Mouse (Mus musculus) midbrain, embryonic 10.5 days (tissue): ENCODE measurements around the gene Kif5c. TPM values are rescaled to one million over a fixed set of nuclear protein-coding genes. Genes with fewer than 3 reads are reported as not detected.

Experiments
- DNase-seq: peaks from one replicate; pipeline ENCODE4 v3.0.0-alpha.2; 2017; ENCODE audit warnings: low spot score
- H3K27ac ChIP-seq: fragments of 300-500 bp; sonication (generic); replicated peaks from 2 replicates; pipeline ENCODE4 v1.5.1; 2016; ENCODE audit warnings: mild to moderate bottlenecking
- H3K27me3 ChIP-seq: fragments of 300-500 bp; sonication (generic); 2 replicates; pipeline ENCODE4 v1.6.1; 2016; ENCODE audit warnings: low read depth, mild to moderate bottlenecking; ENCODE audit not compliant: poor library complexity, severe bottlenecking
- H3K36me3 ChIP-seq: fragments of 300-500 bp; sonication (generic); 2 replicates; pipeline ENCODE4 v1.6.1; 2016; ENCODE audit warnings: mild to moderate bottlenecking, moderate library complexity
- H3K4me1 ChIP-seq: fragments of 300-500 bp; sonication (generic); 2 replicates; pipeline ENCODE4 v1.6.1; 2016
- H3K4me3 ChIP-seq: fragments of 300-500 bp; sonication (generic); 2 replicates; pipeline ENCODE4 v1.5.1; 2016; ENCODE audit warnings: mild to moderate bottlenecking, moderate library complexity
- H3K9me3 ChIP-seq: fragments of 300-500 bp; sonication (generic); replicated peaks from 2 replicates; pipeline ENCODE4 v1.6.1; 2016; ENCODE audit warnings: mild to moderate bottlenecking
- WGBS: fragments of 180-500 bp; shearing (Covaris S2); methylation state at CpG from one replicate; pipeline ENCODE4 v1.1.7; 2016; 5-methylcytosine and 5-hydroxymethylcytosine counted together
- polyA plus RNA-seq: library from polyadenylated mRNA; unstranded; fragments of >200 nt; fragmentation: Nextera tagmentation; extraction: Ambion mirVana; gene quantifications from 2 replicates; pipeline ENCODE4 v1.2.1, GENCODE M21; 2016

The Kif5c gene
- polyA plus RNA-seq, 1 experiment from 2014 or later: 37.3 TPM

DNA sequence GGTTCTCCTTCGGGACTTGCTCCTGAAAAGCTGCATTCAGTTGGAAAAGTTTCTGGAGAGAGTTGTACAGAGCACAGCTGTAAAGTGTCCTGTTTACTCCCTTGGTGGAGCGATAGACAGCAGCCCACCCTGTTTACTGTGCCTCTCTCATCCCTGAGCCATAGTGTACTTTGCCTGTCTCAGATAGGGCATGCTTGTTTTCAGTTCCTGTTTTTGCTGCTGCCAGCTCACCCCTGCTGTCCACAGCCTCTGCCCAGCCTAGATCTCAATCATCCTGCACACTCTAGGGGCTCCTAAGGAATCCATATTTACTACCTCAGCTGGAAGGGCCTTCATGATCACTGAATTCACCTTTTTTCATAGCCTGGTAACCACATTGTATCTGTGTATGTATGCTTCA lies 65.7 kb downstream of the Kif5c start:
- DNase-seq: no peak
- no peaks in the 10 kb centered on the region for H3K9me3 ChIP-seq
- H3K27ac ChIP-seq: 0 out of 2 replicates have a peak overlapping the region, but pooled peaks have one; percentile 64
- H3K4me1 ChIP-seq: peaks cover 24% of the 10 kb centered on the region
- H3K27me3 ChIP-seq: no peaks in the 10 kb centered on the region
- WGBS: 72% methylated on average over 2 of the region's 2 CpGs
- no peak overlapping the region for H3K4me3 ChIP-seq
- H3K36me3 ChIP-seq: peaks cover 57% of the 10 kb centered on the region

DNA sequence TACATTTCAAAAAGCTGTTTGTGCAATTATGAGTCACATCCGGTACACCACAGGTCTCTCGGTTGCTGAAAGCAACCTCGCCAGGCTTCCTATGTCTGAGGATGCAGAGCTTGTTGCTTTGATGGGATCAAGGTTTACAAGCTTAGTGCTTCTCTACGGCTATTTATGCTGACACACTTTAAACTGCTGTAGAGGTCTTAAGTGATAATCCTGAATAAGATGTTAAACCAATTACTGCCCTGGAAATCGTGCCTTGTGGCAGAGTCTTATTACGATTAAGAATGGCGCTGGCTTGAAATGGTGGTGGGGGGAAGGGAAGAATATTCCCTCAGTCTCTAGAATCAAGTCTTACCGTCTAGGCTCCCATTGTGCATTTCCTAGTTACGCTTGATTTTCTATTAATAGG lies 71.3 kb downstream of the Kif5c start:
- no peaks in the 10 kb centered on the region for H3K9me3 ChIP-seq
- H3K4me3 ChIP-seq: no peak overlapping the region
- peaks cover 17% of the 10 kb centered on the region; the same call in 1 of the 2 replicates for H3K4me1 ChIP-seq
- H3K27ac ChIP-seq: no peak overlapping the region
- 52% methylated on average over 9 of the region's 9 CpGs for WGBS
- H3K27me3 ChIP-seq: no peaks in the 10 kb centered on the region
- DNase-seq: no peak
- peaks cover 38% of the 10 kb centered on the region for H3K36me3 ChIP-seq

DNA sequence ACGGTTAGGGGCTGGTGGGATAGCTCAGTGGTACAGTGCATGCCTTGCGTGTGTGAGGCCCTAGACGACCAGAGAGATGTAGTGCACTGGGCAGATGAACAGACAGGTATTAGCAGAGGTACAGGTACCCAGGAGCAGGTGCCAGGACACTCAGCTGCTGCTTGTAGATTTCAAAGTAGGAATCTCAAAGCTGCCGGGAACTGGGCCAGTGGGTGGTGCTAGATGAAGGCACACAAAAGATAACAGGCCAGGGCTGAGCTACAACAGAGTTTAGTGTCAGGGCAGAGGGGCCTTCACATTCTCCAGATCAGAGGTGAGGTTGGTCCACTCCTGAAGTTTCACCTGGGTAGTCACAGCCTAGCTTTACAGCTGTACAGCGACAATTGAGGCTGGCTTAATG lies 72.3 kb downstream of the Kif5c start:
- DNase-seq: no peak
- 79% methylated on average over 5 of the region's 5 CpGs for WGBS
- Histone ChIP-seq H3K4me3 (no peak overlapping the region), H3K9me3 (no peaks in the 10 kb centered on the region), H3K36me3 (peaks cover 46% of the 10 kb centered on the region), H3K4me1 (peaks cover 17% of the 10 kb centered on the region; the same call in 1 of the 2 replicates), H3K27ac (no peak overlapping the region), H3K27me3 (no peaks in the 10 kb centered on the region)

DNA sequence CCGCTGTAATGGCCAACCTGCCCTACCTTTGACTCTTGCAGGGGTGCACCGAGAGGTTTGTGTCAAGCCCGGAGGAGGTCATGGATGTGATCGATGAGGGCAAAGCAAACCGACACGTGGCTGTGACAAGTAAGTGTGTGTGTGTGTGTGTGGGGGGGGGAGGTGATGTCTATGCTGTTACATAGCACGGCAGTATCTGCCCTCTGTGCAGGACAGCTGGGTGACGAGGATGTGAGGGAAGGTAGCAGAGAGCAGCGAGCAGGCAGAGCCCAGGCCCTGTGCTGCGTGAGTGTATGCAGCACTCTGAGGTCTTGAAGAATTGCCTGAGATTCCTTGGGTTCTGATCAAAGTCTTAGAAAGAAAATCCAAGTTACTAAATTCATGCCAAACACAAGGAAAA lies 75.6 kb downstream of the Kif5c start:
- no peak for DNase-seq
- Histone ChIP-seq H3K36me3 (peaks cover 54% of the 10 kb centered on the region), H3K9me3 (no peaks in the 10 kb centered on the region), H3K27ac (no peak overlapping the region), H3K4me1 (peaks cover 16% of the 10 kb centered on the region; the same call in 1 of the 2 replicates), H3K27me3 (no peaks in the 10 kb centered on the region), H3K4me3 (no peak overlapping the region)
- WGBS: 68% methylated on average over 10 of the region's 10 CpGs

DNA sequence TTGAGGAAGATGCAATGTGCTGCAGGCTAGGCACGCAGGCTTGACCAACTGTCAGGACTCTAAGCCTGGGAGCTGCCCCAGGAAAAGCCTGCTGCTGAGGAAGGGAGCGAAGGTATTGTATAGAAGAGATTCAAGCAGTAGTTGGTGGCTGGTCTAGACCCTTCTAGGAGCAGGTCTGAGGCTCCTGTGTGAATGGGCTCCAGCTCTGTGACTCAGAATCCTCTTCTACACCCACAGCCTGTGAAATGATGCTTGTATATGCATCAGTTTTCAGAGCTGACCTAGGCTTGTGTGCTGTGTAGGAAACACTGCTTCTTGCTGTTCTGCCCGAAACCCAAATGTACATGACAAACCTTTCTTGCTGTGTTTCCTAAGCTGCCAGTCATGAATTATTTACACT lies 76.4 kb downstream of the Kif5c start:
- no peaks in the 10 kb centered on the region for H3K9me3 ChIP-seq
- no peak overlapping the region for H3K27ac ChIP-seq
- WGBS: 88% methylated on average over 3 of the region's 3 CpGs
- DNase-seq: no peak
- H3K4me1 ChIP-seq: peaks cover 9% of the 10 kb centered on the region; the same call in 1 of the 2 replicates
- H3K4me3 ChIP-seq: no peak overlapping the region
- peaks cover 56% of the 10 kb centered on the region for H3K36me3 ChIP-seq
- no peaks in the 10 kb centered on the region for H3K27me3 ChIP-seq

DNA sequence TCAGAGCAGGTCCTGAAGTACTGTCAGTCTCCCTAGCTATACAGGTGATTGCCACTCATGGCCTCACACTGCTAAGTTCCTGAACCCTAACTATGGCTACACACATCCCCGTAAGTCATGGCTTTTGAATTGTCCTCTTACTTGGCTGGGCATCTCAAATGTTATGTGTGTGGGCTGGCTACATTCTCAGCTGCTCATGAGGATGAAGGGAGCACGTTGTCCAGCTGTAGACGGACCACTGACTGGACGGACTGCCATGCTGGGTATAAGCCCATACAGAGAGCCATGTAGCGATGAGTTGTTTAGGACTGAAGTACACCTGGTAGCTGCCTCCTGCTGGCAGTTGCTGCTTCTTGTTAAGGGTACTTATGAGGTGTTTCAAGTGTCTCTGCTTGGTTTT lies 79.8 kb downstream of the Kif5c start:
- H3K4me1 ChIP-seq: peaks cover 9% of the 10 kb centered on the region; the same call in 1 of the 2 replicates
- H3K36me3 ChIP-seq: peaks cover 88% of the 10 kb centered on the region
- 94% methylated on average over 5 of the region's 5 CpGs for WGBS
- no peak overlapping the region for H3K27ac ChIP-seq
- DNase-seq: no peak
- H3K27me3 ChIP-seq: no peaks in the 10 kb centered on the region
- no peak overlapping the region for H3K4me3 ChIP-seq
- no peaks in the 10 kb centered on the region for H3K9me3 ChIP-seq

DNA sequence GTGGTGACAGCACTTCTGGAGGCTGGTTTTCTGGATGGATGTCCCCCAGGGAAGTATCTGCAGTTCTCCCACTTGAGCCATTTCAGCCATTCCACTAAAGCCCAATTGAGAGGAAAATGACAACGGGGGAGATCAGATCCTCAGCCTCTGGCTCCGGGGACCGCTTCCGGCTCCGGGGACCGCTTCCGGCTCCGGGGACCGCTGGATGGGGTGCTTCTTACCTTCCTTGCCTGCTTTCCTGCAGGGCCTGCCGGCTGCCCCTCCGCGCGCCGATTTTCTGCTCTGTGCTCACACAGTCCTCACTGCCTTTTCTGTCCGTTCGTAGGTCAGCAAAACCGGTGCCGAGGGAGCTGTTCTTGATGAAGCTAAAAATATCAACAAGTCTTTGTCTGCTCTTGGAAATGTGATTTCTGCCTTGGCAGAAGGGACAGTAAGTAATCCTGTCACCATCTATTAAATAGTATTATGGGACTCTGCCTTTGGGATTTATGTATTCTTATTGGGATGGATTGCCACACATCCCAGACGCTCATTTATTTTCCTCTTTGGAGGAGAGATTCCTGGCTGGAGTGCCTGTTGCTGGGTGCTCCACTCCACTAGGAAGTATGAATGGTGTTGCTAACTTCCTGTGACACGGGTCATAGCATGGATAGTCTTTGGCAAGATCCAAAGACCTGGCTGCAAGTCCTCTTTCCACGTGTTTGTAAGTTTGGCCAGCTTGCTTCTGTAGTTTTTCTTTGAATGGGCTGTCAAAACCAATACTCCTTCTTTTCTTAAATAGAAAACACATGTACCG lies 81.3 kb downstream of the Kif5c start:
- H3K4me3 ChIP-seq: no peak overlapping the region
- H3K9me3 ChIP-seq: no peaks in the 10 kb centered on the region
- H3K27ac ChIP-seq: no peak overlapping the region
- 96% methylated on average over 22 of the region's 22 CpGs for WGBS
- H3K36me3 ChIP-seq: peaks cover 91% of the 10 kb centered on the region
- H3K4me1 ChIP-seq: no peaks in the 10 kb centered on the region
- no peak for DNase-seq
- H3K27me3 ChIP-seq: no peaks in the 10 kb centered on the region

DNA sequence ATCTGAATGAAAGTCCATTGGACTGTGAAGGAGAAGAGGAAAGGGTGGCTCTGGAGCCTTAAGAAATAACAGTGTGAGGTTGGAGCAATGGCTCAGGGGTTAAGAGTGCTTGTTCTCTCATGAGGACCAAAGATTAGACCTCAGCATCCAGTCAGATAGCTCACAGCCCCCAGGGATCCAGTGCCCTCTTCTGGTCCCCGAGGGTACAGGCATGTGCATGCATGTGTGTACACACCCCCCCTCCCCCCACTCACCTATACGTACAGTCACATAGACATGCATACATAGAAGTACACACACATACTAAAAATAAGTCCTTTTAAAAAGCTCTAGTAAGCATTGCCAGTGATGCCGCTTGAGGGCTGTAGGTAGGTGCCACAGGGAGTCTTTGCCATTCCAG lies 91.1 kb downstream of the Kif5c start:
- Histone ChIP-seq H3K4me1 (no peaks in the 10 kb centered on the region), H3K27me3 (no peaks in the 10 kb centered on the region), H3K36me3 (peaks cover 90% of the 10 kb centered on the region), H3K27ac (no peak overlapping the region), H3K4me3 (no peak overlapping the region), H3K9me3 (no peaks in the 10 kb centered on the region)
- no peak for DNase-seq
- WGBS: 85% methylated on average over 3 of the region's 3 CpGs

DNA sequence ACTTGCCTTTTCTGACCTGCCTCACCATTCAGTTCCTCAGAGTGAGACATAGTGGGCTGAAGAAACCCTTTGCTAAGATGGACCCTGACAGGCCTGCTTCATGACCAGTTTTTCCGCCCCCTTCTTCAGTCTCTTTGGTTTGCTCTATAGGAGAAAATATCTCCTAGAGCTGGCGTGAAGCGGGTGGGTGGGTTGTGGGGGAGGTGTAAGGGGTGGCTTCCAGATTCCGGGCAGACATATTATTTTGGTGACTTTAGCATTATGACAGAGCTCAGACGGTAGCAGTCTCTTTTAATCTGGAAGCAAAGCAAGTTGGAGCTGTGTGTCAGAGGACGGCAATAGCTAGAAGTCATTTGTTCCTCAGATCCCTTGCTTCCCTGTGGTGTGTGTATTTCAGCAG lies 92.6 kb downstream of the Kif5c start:
- peaks cover 90% of the 10 kb centered on the region for H3K36me3 ChIP-seq
- DNase-seq: no peak
- no peaks in the 10 kb centered on the region for H3K4me1 ChIP-seq
- 82% methylated on average over 6 of the region's 6 CpGs for WGBS
- no peaks in the 10 kb centered on the region for H3K9me3 ChIP-seq
- no peak overlapping the region for H3K27ac ChIP-seq
- H3K27me3 ChIP-seq: no peaks in the 10 kb centered on the region
- no peak overlapping the region for H3K4me3 ChIP-seq

DNA sequence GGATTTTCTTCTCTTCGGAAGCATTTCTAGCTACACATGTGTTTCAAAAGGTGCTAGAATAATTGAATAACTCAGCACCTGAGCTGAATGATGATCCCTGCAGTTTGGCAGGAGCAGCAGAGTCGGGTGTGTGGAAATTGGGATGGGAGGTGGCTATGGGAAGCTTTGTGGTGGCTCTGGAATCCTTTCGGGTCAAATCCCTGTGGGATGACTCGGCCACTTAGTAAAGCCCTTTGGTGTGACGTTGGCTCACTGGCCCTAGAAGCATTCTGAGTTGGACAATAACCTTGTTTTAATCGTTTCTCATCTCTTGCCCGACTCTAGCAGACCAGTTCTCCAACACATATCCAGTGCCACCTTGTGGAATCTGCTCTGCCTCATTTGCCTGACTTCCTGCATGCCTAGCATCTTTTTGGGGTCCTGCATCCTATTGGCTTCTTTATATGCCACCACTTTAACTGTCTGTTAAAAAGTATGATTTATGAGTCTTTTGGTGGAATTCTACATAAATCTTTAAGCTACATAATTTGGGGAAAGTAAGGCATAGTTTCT lies 93.3 kb downstream of the Kif5c start:
- H3K27me3 ChIP-seq: no peaks in the 10 kb centered on the region
- no peaks in the 10 kb centered on the region for H3K9me3 ChIP-seq
- no peak for DNase-seq
- no peak overlapping the region for H3K27ac ChIP-seq
- no peak overlapping the region for H3K4me3 ChIP-seq
- peaks cover 91% of the 10 kb centered on the region for H3K36me3 ChIP-seq
- H3K4me1 ChIP-seq: no peaks in the 10 kb centered on the region
- 82% methylated on average over 7 of the region's 7 CpGs for WGBS

DNA sequence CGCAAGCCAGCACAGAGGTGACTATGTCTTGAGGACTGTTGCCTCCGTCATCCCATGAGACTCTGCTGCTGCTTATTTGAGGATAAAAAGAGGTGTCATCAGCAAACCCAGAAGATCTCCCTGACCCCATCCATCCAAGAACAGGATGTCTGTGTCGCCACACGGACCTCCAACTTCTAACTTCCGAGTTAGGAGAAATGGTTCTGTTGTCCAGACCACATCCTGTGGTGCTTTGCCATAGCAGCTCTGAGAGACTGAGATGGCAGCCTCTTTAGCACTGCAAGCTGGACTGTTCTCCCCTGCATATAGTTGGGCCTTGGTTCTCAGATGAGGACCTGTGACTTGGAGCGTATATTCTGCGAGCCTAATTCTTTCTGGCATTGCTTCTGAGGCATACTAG lies 97.4 kb downstream of the Kif5c start:
- no peak for DNase-seq
- no peaks in the 10 kb centered on the region for H3K27me3 ChIP-seq
- H3K4me1 ChIP-seq: peaks cover 39% of the 10 kb centered on the region
- no peak overlapping the region for H3K4me3 ChIP-seq
- no peaks in the 10 kb centered on the region for H3K9me3 ChIP-seq
- H3K36me3 ChIP-seq: peaks cover 51% of the 10 kb centered on the region
- WGBS: 94% methylated on average over 7 of the region's 7 CpGs
- H3K27ac ChIP-seq: no peak overlapping the region

DNA sequence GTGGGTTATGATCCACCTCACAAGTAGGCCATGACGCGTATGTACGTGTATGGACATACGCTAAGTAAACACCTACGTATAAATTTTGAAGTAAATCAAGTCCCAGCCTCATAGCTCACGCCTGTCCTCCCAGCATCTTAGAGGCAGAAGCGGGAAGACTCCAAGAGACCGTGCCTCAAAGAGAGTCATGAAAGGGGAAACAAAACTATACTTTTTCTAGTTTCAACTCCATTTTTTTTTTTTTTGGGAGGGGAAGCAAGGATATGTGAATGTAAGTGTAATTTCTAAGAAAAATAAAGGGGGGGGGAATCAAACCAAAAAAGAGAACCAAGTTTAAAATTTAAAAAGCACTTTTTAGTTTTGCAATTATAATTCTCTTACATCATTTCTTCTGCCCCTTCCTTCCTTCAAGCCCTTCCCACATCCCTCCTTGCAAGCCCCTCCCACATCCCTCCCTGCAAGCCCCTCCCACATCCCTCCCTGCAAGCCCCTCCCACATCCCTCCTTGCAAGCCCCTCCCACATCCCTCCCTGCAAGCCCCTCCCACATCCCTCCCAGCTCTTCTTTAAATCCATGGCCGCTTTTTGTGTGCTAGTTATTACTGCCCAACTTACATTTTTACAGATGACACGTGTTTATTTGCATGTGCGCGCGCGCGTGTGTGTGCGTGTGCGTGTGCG lies 98.5 kb downstream of the Kif5c start:
- no peaks in the 10 kb centered on the region for H3K9me3 ChIP-seq
- H3K4me1 ChIP-seq: peaks cover 49% of the 10 kb centered on the region
- 0 out of 2 replicates have a peak overlapping the region, but pooled peaks have one; percentile 65 for H3K27ac ChIP-seq
- no peak for DNase-seq
- 90% methylated on average over 18 of the region's 18 CpGs for WGBS
- H3K4me3 ChIP-seq: no peak overlapping the region
- no peaks in the 10 kb centered on the region for H3K27me3 ChIP-seq
- H3K36me3 ChIP-seq: peaks cover 41% of the 10 kb centered on the region

DNA sequence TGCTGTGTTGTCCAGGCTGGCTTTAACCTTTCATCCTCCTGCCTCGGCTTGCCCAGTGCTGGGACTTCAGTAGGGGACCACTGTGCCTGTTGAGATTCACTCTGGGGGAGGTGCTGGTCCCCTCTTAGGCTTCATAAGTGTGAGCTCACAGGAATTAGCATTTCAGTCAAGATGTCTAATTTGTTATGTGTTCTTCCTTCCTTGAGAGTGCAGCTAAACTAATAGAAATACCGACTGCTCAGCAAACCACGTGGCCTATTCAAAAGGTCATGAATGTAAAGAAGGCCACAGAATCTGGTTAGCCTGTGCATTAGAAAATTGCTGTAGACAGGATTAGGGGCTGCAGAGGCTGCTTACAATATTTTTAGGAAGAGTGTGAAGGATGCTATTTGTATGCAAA lies 99.4 kb downstream of the Kif5c start:
- Histone ChIP-seq H3K9me3 (no peaks in the 10 kb centered on the region), H3K36me3 (peaks cover 41% of the 10 kb centered on the region), H3K4me1 (peaks cover 56% of the 10 kb centered on the region), H3K4me3 (no peak overlapping the region), H3K27me3 (no peaks in the 10 kb centered on the region), H3K27ac (peak overlapping the region; percentile 65)
- DNase-seq: no peak
- 9% methylated on average over 3 of the region's 3 CpGs for WGBS
